Mouse (Mus musculus) neutrophil, adult 59 days (primary cell): ENCODE data around the gene Elovl3. TPM values are rescaled to one million over a fixed set of nuclear protein-coding genes. Genes with fewer than 3 reads are reported as not detected.

ENCODE experiments used
- total RNA-seq, 2 experiments: library from RNA; stranded (reverse); gene quantifications; 1 replicate in 1 of 2; 2 replicates in 1 of 2; pipeline ENCODE4 v1.2.4; 2023

Gene Elovl3
- total RNA-seq: not detected

GRCm38 (mm10) chr19:46131694-46132525 is at the start of gene Elovl3:
Gene Elovl3 (plus strand): TSS chr19:46131897.

DNA sequence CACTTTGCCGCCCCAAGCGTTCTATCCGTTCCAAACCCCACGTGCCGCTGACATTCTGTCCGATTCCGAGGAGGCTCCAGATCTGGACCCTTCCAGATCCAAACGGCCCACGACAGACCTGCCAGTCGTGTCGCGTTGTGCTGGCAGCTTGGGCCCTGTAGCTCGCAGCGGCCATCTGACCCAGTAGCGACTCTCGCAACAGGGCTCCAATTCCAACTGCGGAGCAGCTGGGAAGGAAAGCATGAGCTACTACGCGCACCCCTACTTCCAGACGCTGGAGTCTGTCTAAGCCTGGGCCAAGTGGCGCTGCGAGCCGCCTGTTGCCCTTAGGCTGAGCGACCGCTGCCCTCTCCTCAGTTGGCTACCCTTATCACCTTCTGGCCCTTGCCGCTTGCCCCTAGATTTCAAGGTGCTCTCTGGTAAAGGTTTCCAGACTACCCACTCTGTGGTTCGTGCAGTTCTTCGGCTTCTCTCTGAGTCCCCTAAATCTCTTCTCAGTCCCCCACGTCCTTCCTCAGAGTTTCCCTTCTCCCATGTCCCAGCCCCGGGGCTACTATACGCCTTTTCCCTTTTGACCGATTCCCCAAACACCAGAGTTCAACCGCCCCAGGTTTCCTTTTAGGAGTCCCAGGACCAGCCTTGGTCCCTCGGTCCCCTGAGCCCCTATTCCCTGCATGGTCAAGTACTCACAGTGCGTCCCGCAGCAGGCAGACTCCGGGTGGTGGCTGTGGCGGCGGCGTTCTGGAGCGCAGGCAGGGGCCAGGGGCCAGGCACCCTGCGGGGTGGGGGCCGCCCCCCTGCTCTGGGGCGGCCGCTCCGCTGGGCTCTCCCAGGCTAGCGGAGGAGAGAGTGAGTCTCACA is 16.0 kb downstream of the Elovl3 start, which contains the start of gene Pitx3:
Gene Pitx3, minus strand, starts transcription at position 816 of the 861 bp plus-strand sequence.

DNA sequence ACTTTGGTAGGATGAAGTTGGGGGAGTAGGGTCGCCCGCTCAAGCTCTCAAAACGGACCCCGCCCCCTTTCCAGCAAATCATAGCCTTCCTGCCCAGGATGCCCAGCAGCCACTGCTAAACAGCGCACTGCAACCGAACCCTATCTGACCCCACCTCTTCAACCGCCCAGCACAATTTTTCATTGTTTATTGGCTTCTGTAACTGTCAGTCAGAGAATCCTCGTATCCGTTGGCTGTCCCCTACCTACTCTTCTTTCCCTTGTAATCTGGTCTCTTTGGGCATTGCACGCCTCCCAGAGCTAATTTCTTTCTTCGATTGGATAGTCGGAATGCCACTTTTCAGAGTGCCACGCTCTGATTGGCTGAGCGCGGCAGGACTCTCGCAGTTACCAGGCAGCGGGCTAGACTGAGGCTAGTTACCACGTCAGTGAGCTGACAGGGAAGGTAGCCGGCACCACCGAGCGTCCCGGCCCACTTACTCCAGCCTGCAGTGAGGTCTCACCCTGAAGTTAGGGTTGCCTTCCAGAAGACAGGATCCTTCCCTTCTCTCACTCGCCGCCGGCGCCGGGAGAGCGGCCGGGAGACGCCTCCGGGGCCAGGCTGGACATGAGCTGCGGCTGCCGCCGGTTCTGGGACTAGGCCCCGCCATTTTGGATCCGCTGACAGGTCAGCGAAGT is 20.6 kb downstream of the Elovl3 start, which contains the start of gene Gbf1:
Gene Gbf1, plus strand, starts transcription at position 383 of the 677 bp plus-strand sequence.

Other genes with a start within 250 kb of the Elovl3 start
- 10 to 100 TPM; 10.9 to 14.4 TPM for gene Armh3, start 133.4 kb upstream of the Elovl3 start, total RNA-seq
- 1 to 10 TPM; 8.7 to 9.2 TPM for gene Hps6, start 128.4 kb upstream of the Elovl3 start, total RNA-seq
- gene Pprc1, start 87.0 kb upstream of the Elovl3 start, total RNA-seq: 10 to 100 TPM; 24.6 TPM
- 10 to 100 TPM; 64.8 to 75.1 TPM for gene Ldb1, start 86.7 kb upstream of the Elovl3 start, total RNA-seq
- gene Nolc1, start 56.0 kb upstream of the Elovl3 start, total RNA-seq: 10 to 100 TPM; 25.6 to 26.2 TPM
- not detected for gene Pitx3, start 16.4 kb downstream of the Elovl3 start, total RNA-seq
- 10 to 100 TPM; 56.1 to 58.1 TPM for gene Gbf1, start 20.6 kb downstream of the Elovl3 start, total RNA-seq
- gene Nfkb2, start 172.4 kb downstream of the Elovl3 start, total RNA-seq: 10 to 100 TPM; 42.5 to 44.2 TPM
- under 1 TPM; 0.09 to 0.80 TPM for gene Psd, start 195.3 kb downstream of the Elovl3 start, total RNA-seq
- gene Fbxl15, start 196.3 kb downstream of the Elovl3 start, total RNA-seq: 1 to 10 TPM; 3.3 to 3.9 TPM
- 10 to 100 TPM; 96.2 to 98.6 TPM for gene Cuedc2, start 206.8 kb downstream of the Elovl3 start, total RNA-seq
- gene Mfsd13a, start 209.2 kb downstream of the Elovl3 start, total RNA-seq: 10 to 100 TPM; 25.0 to 27.9 TPM
- gene 2310034G01Rik, start 218.4 kb downstream of the Elovl3 start, total RNA-seq: not detected